Mouse (Mus musculus) stomach, embryonic 16.5 days (tissue): ENCODE results near the gene Ghr. TPM values are rescaled to one million over a fixed set of nuclear protein-coding genes. Genes with fewer than 3 reads are reported as not detected.

Experiments
- ATAC-seq: fragments of 200-750 bp; cut with Nextera tagmentation; 2 replicates; pipeline ENCODE4 v1.8.0; 2017; ENCODE audit warnings: moderate number of reproducible peaks, moderate TSS enrichment; ENCODE audit not compliant: insufficient read depth, low FRiP score
- H3K27ac ChIP-seq: fragments of 300-500 bp; sonication (generic); 2 replicates; pipeline ENCODE4 v1.5.1; 2014; ENCODE audit warnings: low read length
- H3K27me3 ChIP-seq: fragments of 300-500 bp; sonication (generic); 2 replicates; pipeline ENCODE4 v1.6.1; 2014; ENCODE audit warnings: low read length, control low read depth, mixed read lengths; ENCODE audit not compliant: control insufficient read depth, insufficient read depth
- H3K36me3 ChIP-seq: fragments of 300-500 bp; sonication (generic); 2 replicates; pipeline ENCODE4 v1.6.1; 2014; ENCODE audit warnings: low read length; ENCODE audit not compliant: control insufficient read depth, insufficient read depth
- H3K4me1 ChIP-seq: fragments of 300-500 bp; sonication (generic); 2 replicates; pipeline ENCODE4 v1.6.1; 2014; ENCODE audit warnings: low read length, control low read depth, mixed read lengths; ENCODE audit not compliant: control insufficient read depth, insufficient read depth
- H3K4me2 ChIP-seq: fragments of 300-500 bp; sonication (generic); 2 replicates; pipeline ENCODE4 v1.6.1; 2014; ENCODE audit warnings: low read depth, low read length, mixed read lengths
- H3K4me3 ChIP-seq: fragments of 300-500 bp; sonication (generic); replicated peaks from 2 replicates; pipeline ENCODE4 v1.5.1; 2014; ENCODE audit warnings: mild to moderate bottlenecking, low read length
- H3K9ac ChIP-seq: fragments of 300-500 bp; sonication (generic); 2 replicates; pipeline ENCODE4 v1.6.1; 2014; ENCODE audit warnings: low read length
- H3K9me3 ChIP-seq: fragments of 300-500 bp; sonication (generic); replicated peaks from 2 replicates; pipeline ENCODE4 v1.6.1; 2016; ENCODE audit warnings: low read length, control low read depth; ENCODE audit not compliant: control insufficient read depth
- WGBS: fragments of 180-500 bp; shearing (Covaris S2); extraction: QIAGEN DNeasy Blood & Tissue Kit; methylation state at CpG from one replicate; pipeline ENCODE4 v1.1.7; 2014; 5-methylcytosine and 5-hydroxymethylcytosine counted together
- polyA plus RNA-seq: library from polyadenylated mRNA; unstranded; fragments of >200 nt; fragmentation: Nextera tagmentation; extraction: Ambion mirVana; gene quantifications from 2 replicates; pipeline ENCODE4 v1.2.1, GENCODE M21; 2015

The Ghr gene
- polyA plus RNA-seq, 1 experiment from 2014 or later = 125 TPM

DNA sequence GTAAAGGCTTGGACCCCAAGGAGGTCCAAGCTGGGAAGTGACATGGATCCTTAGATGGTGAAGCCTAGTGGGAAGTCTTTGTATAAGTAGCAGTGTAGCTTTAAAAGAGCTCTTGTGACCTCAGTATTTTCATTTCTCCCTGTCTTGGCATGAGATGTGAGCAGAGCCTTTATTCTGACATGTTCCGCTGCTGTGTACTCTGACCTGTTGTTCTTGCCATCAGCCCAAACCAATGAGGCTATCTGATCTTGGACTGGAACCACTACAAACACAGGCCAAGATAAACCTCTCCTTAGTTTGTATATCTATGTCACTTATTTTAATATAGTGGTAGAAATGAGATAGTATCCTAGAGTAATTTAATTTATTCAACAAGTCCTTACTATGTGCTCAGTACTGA is 97.9 kb downstream of the Ghr start:
- H3K4me2 ChIP-seq = no peak overlapping the region
- no peak for ATAC-seq
- 94% methylated on average over 1 of the region's 1 CpGs for WGBS
- no peak overlapping the region for H3K27ac ChIP-seq
- no peak overlapping the region for H3K4me3 ChIP-seq
- no peak overlapping the region for H3K9ac ChIP-seq
- no peaks in the 10 kb centered on the region for H3K36me3 ChIP-seq
- H3K27me3 ChIP-seq = no peaks in the 10 kb centered on the region
- H3K4me1 ChIP-seq = no peaks in the 10 kb centered on the region
- no peaks in the 10 kb centered on the region for H3K9me3 ChIP-seq

DNA sequence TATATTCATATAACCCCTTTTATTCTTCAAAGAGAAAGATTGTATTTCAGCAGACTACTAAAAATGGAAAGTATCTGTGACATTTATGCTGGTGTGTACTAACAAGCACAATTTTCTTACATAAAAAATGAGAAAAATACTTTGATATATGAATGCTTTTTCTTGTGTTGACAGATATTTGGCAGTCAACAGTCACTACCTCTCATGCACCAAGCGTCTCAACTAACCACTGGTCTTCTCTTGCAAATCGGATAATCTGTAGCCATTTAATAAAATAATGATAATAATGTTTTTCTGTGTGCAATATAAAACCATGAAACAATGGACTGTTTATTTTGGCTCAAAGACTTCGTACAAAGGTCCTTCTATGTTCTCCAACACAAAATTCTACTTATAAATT is 99.8 kb downstream of the Ghr start:
- H3K4me3 ChIP-seq = no peak overlapping the region
- 74% methylated on average over 3 of the region's 3 CpGs for WGBS
- H3K4me1 ChIP-seq = no peaks in the 10 kb centered on the region
- no peaks in the 10 kb centered on the region for H3K9me3 ChIP-seq
- no peaks in the 10 kb centered on the region for H3K36me3 ChIP-seq
- H3K27ac ChIP-seq = no peak overlapping the region
- no peak for ATAC-seq
- no peak overlapping the region for H3K4me2 ChIP-seq
- no peak overlapping the region for H3K9ac ChIP-seq
- no peaks in the 10 kb centered on the region for H3K27me3 ChIP-seq

DNA sequence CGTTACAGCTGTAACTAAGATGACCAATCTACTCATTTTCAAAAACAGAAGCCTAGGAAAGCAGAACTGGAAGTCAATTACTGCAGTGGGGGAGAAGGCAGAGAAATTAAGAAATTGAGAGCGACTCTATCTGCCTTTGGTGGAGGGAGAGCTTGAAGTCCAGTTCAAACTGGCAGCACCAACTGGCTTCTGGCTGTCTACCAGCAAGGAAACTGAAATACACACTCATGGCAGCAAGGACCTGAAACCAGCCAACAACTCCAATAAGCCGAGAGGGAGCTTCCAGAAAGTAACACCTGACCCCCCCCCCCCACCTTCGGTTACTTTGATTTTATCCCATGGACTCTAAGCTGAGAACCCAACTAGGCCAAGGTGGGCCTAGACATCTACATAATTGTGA is 114.1 kb downstream of the Ghr start:
- 91% methylated on average over 4 of the region's 4 CpGs for WGBS
- Histone ChIP-seq H3K9me3 (no peaks in the 10 kb centered on the region), H3K4me3 (no peak overlapping the region)

DNA sequence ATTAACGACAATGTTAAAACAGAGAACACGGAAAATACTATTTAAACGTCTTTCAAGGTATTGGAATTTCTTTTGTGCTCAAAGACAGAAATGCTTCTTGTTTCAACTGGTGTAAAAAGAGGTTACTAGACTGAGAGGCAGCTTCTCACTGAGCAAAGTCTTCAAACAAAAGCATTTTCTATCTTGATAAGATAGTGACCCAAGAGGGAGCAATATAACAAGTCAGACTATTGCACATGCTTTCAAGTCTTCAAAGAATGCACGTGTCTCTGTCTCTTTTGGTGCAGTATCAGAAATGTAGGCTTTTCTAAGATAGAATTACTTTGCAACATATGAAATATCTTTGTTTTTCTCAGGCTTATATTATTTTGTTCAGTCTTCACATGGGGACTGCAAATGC is 116.7 kb downstream of the Ghr start:
- Histone ChIP-seq H3K4me2 (no peak overlapping the region), H3K9ac (no peak overlapping the region), H3K27ac (no peak overlapping the region), H3K27me3 (no peaks in the 10 kb centered on the region), H3K9me3 (no peaks in the 10 kb centered on the region), H3K4me3 (no peak overlapping the region), H3K36me3 (no peaks in the 10 kb centered on the region), H3K4me1 (no peaks in the 10 kb centered on the region)
- 67% methylated on average over 4 of the region's 4 CpGs for WGBS
- no peak for ATAC-seq

More for the DNA sequence above, 114.1 kb downstream of the Ghr start:
- Histone ChIP-seq H3K36me3 (no peaks in the 10 kb centered on the region), H3K4me2 (no peak overlapping the region), H3K9ac (no peak overlapping the region), H3K27me3 (no peaks in the 10 kb centered on the region), H3K4me1 (no peaks in the 10 kb centered on the region), H3K27ac (no peak overlapping the region)
- no peak for ATAC-seq

DNA sequence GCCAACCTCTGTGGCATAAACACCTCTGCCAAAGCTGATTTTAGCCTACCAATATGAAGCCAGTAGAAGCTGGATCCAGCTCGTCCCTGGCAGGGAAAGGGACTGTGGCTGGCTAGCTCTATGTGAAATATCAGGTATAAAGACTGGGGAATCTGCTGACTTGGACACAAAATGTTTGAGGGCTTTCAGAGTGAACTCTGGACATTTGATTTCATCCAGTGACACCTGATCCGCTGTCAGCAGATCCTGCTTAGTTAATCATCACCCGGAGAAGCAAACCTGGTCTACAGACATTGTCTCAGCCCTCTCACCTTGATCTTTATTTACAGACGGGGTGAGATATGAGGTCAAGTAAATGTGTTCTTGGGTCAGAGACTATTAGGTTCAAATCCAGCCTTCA is 118.5 kb downstream of the Ghr start:
- H3K9ac ChIP-seq = no peak overlapping the region
- no peaks in the 10 kb centered on the region for H3K9me3 ChIP-seq
- no peaks in the 10 kb centered on the region for H3K4me1 ChIP-seq
- H3K27me3 ChIP-seq = no peaks in the 10 kb centered on the region
- H3K27ac ChIP-seq = no peak overlapping the region
- H3K4me2 ChIP-seq = no peak overlapping the region
- 53% methylated on average over 4 of the region's 4 CpGs for WGBS
- ATAC-seq = peak; percentile 72
- H3K4me3 ChIP-seq = no peak overlapping the region
- H3K36me3 ChIP-seq = no peaks in the 10 kb centered on the region

DNA sequence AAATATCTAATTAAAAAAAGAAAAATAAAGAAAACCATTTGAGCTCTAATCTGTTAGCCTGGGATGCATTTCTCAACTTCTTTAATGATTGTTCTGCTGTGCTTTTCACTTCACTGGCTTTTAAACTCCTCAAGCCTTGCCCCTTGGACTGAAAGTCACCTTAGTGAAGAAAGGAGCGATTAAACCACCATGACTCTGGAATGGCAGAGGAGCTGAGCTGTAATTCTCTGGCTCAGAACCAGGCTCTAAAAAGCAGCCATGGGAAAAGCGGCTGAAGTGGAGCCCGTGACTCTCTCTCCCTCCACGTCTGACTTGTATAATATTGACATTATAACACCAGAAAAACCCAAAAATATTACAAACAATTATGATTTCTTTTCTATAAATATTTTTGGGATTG is 126.7 kb downstream of the Ghr start:
- Histone ChIP-seq H3K36me3 (0 out of 2 replicates have a peak, but pooled peaks cover 7% of the 10 kb centered on the region), H3K4me3 (no peak overlapping the region), H3K9ac (no peak overlapping the region), H3K27me3 (no peaks in the 10 kb centered on the region), H3K4me2 (no peak overlapping the region), H3K27ac (no peak overlapping the region), H3K4me1 (no peaks in the 10 kb centered on the region), H3K9me3 (no peaks in the 10 kb centered on the region)
- WGBS = 74% methylated on average over 4 of the region's 4 CpGs
- no peak for ATAC-seq

DNA sequence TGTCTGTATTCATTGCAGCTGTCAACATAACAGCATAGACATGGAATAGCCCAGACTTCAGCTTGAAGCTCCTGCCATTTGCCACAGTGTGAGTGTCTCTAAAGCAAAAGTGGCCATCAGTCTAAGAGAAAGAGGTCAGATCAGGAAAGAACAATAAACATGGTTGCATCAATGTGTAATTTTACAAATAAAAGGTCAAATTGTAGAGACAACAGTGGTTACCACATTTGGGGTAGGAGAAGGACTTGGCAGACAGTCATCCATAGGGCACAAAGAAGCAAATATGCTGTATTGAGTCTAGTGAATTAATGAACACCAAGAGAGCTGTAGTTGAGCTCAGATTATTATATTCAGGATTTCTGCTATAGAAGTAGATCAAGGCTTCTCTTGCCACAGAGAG is 127.7 kb downstream of the Ghr start:
- no peak overlapping the region for H3K4me3 ChIP-seq
- H3K9ac ChIP-seq = no peak overlapping the region
- ATAC-seq = no peak
- H3K4me1 ChIP-seq = no peaks in the 10 kb centered on the region
- no peaks in the 10 kb centered on the region for H3K27me3 ChIP-seq
- H3K36me3 ChIP-seq = 0 out of 2 replicates have a peak, but pooled peaks cover 7% of the 10 kb centered on the region
- no peak overlapping the region for H3K27ac ChIP-seq
- H3K9me3 ChIP-seq = no peaks in the 10 kb centered on the region
- no peak overlapping the region for H3K4me2 ChIP-seq

DNA sequence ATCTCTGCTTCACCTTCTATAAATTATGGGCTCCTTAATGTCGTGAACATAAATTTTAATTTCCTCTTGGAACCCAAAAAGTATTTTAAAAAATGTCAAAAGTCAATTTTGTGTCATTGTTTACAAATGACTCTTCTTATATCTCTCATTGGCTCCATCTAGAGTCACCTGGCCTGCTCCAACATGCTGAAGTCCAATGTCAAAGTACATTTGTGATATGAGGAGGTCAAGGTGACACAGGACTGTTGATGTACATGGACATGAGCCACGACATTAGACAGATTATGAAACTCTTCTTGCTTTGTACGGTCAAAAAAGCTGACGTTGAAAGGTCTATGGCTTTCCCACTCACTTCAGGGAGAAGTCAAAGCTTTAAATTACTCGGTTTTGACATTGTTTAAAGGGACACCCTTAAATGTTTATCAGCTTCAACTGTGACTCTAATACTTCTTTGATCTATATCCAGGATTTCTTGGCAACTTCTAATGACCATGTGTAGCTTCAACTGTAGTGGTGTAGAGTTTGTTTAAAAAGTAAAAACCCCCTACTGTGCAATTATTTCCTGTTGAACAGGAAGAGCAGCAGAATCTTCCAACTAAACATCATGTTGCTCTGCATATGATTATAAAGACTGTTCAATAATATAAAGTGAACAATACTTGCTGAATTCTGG is 131.1 kb downstream of the Ghr start:
- no peak overlapping the region for H3K9ac ChIP-seq
- no peak for ATAC-seq
- no peaks in the 10 kb centered on the region for H3K9me3 ChIP-seq
- no peak overlapping the region for H3K4me2 ChIP-seq
- no peak overlapping the region for H3K27ac ChIP-seq
- no peaks in the 10 kb centered on the region for H3K36me3 ChIP-seq
- H3K27me3 ChIP-seq = no peaks in the 10 kb centered on the region
- 53% methylated on average over 5 of the region's 5 CpGs for WGBS
- H3K4me3 ChIP-seq = no peak overlapping the region
- H3K4me1 ChIP-seq = 0 out of 2 replicates have a peak, but pooled peaks cover 3% of the 10 kb centered on the region

DNA sequence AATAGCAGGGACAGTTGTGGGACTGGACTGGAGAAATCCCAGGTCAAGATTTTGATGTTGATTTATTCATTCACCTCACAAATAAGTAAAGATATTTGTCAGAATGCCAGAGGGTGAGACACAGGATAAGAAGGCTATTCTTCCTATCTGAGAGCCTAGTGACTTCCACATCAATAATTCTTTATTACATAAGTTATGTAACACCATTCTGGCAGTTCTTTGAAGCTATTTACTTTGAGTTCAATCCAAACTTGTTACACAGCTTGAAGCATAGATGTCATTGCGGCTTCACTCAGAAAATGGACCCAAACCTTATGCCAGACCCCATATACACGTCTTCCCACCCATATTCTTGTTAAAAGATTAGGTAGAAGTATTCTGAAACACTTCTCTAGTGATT is 133.7 kb downstream of the Ghr start:
- 73% methylated on average over 2 of the region's 2 CpGs for WGBS
- Histone ChIP-seq H3K9ac (no peak overlapping the region), H3K27ac (no peak overlapping the region), H3K4me1 (0 out of 2 replicates have a peak, but pooled peaks cover 5% of the 10 kb centered on the region), H3K27me3 (no peaks in the 10 kb centered on the region), H3K4me2 (no peak overlapping the region), H3K9me3 (no peaks in the 10 kb centered on the region), H3K4me3 (no peak overlapping the region), H3K36me3 (no peaks in the 10 kb centered on the region)
- ATAC-seq = no peak
